Mouse (Mus musculus) CH12.LX (cell line): Measurements from ENCODE around the gene Asic2. TPM values are rescaled to one million over a fixed set of nuclear protein-coding genes. Genes with fewer than 3 reads are reported as not detected.

Experiments used
- DNase-seq: peaks from one replicate; pipeline ENCODE4 v3.0.0-alpha.2; 2013; ENCODE audit errors: extremely low read depth
- H3K27ac ChIP-seq: 2 replicates; pipeline ENCODE4 v1.5.1; 2012; ENCODE audit warnings: low read depth, mild to moderate bottlenecking, control low read depth, moderate library complexity; ENCODE audit not compliant: insufficient read depth
- H3K27me3 ChIP-seq: replicated peaks from 2 replicates; pipeline ENCODE3; 2012; ENCODE audit warnings: inconsistent platforms
- H3K36me3 ChIP-seq, 2 experiments: replicated peaks in 1 of 2; 2 replicates each; pipeline versions ENCODE3 to v1.6.1; 2012; ENCODE audit warnings: inconsistent platforms in 1 of 2, low read length in 1 of 2, mild to moderate bottlenecking in 1 of 2, mixed read lengths in 1 of 2, moderate library complexity in 1 of 2; ENCODE audit not compliant: control insufficient read depth in 1 of 2, insufficient read depth in 1 of 2
- H3K4me1 ChIP-seq, 2 experiments: 2 replicates each; pipeline ENCODE4 v1.6.1; 2012; ENCODE audit warnings: inconsistent platforms in 1 of 2, moderate library complexity in 1 of 2; ENCODE audit not compliant: insufficient read depth in 2 of 2, control insufficient read depth in 1 of 2
- H3K4me2 ChIP-seq: 2 replicates; pipeline ENCODE4 v1.6.1; 2012; ENCODE audit warnings: low read depth, mild to moderate bottlenecking, control low read depth; ENCODE audit not compliant: poor library complexity, insufficient read depth, severe bottlenecking
- H3K4me3 ChIP-seq, 3 experiments: fragments of 150-350 bp in 1 of 3; sonication (generic) in 1 of 3; replicated peaks in 1 of 3; 2 replicates each; pipeline versions ENCODE3 to v1.5.1; 2011 to 2012; ENCODE audit warnings: low read depth in 2 of 3, low read length in 2 of 3, mild to moderate bottlenecking in 2 of 3, moderate library complexity in 2 of 3, control low read depth in 1 of 3, improper control_type of control experiment in 1 of 3, inconsistent platforms in 1 of 3, mixed read lengths in 1 of 3; ENCODE audit not compliant: poor library complexity in 1 of 3
- H3K79me2 ChIP-seq: replicated peaks from 2 replicates; pipeline ENCODE4 v1.6.1; 2012; ENCODE audit warnings: mild to moderate bottlenecking, moderate library complexity; ENCODE audit not compliant: control insufficient read depth, poor library complexity, insufficient read depth, severe bottlenecking; ENCODE audit errors: extremely low read depth
- H3K9ac ChIP-seq: 2 replicates; pipeline ENCODE4 v1.6.1; 2012; ENCODE audit warnings: low read depth, mild to moderate bottlenecking, control low read depth, moderate library complexity; ENCODE audit not compliant: insufficient read depth
- H3K9me3 ChIP-seq: replicated peaks from 2 replicates; pipeline ENCODE3; 2012; ENCODE audit warnings: low read length, inconsistent platforms, mixed read lengths
- CHD1 ChIP-seq: IDR thresholded peaks from 2 replicates; pipeline ENCODE4 v1.6.1; 2012; ENCODE audit warnings: low read depth, low read length, improper control_type of control experiment, inconsistent platforms
- CTCF ChIP-seq, 2 experiments: IDR thresholded peaks in 1 of 2; conservative IDR thresholded peaks in 1 of 2; 2 replicates each; pipeline ENCODE4 v1.5.1; 2011 to 2012; ENCODE audit warnings: low read depth in 2 of 2, low read length in 2 of 2, improper control_type of control experiment in 1 of 2, inconsistent platforms in 1 of 2, mild to moderate bottlenecking in 1 of 2, moderate library complexity in 1 of 2
- E2F4 ChIP-seq: IDR thresholded peaks from 2 replicates; pipeline ENCODE4 v1.6.1; 2011; ENCODE audit warnings: low read depth, low read length, improper control_type of control experiment; ENCODE audit not compliant: insufficient replicate concordance
- ELF1 ChIP-seq: IDR thresholded peaks from 2 replicates; pipeline ENCODE4 v1.6.1; 2014; ENCODE audit warnings: low read depth, mild to moderate bottlenecking, inconsistent platforms, low read length, improper control_type of control experiment
- EP300 ChIP-seq: IDR thresholded peaks from 2 replicates; pipeline ENCODE4 v1.6.1; 2011; ENCODE audit warnings: low read length, improper control_type of control experiment
- GABPA ChIP-seq: IDR thresholded peaks from 2 replicates; pipeline ENCODE4 v1.6.1; 2012; ENCODE audit warnings: low read depth, low read length, improper control_type of control experiment, inconsistent platforms; ENCODE audit not compliant: insufficient replicate concordance
- IRF4 ChIP-seq: IDR thresholded peaks from 2 replicates; pipeline ENCODE4 v1.6.1; 2014; ENCODE audit warnings: low read depth, mild to moderate bottlenecking, inconsistent platforms, low read length, improper control_type of control experiment
- JUN ChIP-seq: IDR thresholded peaks from 2 replicates; pipeline ENCODE4 v1.6.1; 2011; ENCODE audit warnings: low read depth, mild to moderate bottlenecking, low read length, improper control_type of control experiment, moderate library complexity; ENCODE audit not compliant: insufficient read depth
- KAT2A ChIP-seq: IDR thresholded peaks from 2 replicates; pipeline ENCODE4 v1.6.1; 2012; ENCODE audit warnings: low read length, improper control_type of control experiment, inconsistent platforms; ENCODE audit not compliant: insufficient replicate concordance
- MAFK ChIP-seq: IDR thresholded peaks from 2 replicates; pipeline ENCODE4 v1.6.1; 2011; ENCODE audit warnings: low read length, improper control_type of control experiment; ENCODE audit not compliant: insufficient replicate concordance
- MAX ChIP-seq: IDR thresholded peaks from 2 replicates; pipeline ENCODE4 v1.6.1; 2011; ENCODE audit warnings: low read length, improper control_type of control experiment
- MXI1 ChIP-seq: IDR thresholded peaks from 2 replicates; pipeline ENCODE4 v1.6.1; 2011; ENCODE audit warnings: mild to moderate bottlenecking, low read depth, low read length, improper control_type of control experiment
- MYC ChIP-seq: IDR thresholded peaks from 2 replicates; pipeline ENCODE4 v1.6.1; 2011; ENCODE audit warnings: low read depth, mild to moderate bottlenecking, improper control_type of control experiment, low read length
- POLR2A ChIP-seq: IDR thresholded peaks from 2 replicates; pipeline ENCODE4 v1.6.1; 2011; ENCODE audit warnings: low read depth, mild to moderate bottlenecking, improper control_type of control experiment, low read length
- POLR2AphosphoS2 ChIP-seq: IDR thresholded peaks from 2 replicates; pipeline ENCODE4 v1.6.1; 2011; ENCODE audit warnings: low read depth, low read length, improper control_type of control experiment
- RCOR1 ChIP-seq: conservative IDR thresholded peaks from 2 replicates; pipeline ENCODE4 v1.6.1; 2012; ENCODE audit warnings: low read depth, mild to moderate bottlenecking, inconsistent platforms, low read length, improper control_type of control experiment
- SIN3A ChIP-seq: IDR thresholded peaks from 2 replicates; pipeline ENCODE4 v1.6.1; 2012; ENCODE audit warnings: low read length, improper control_type of control experiment, inconsistent platforms
- TBP ChIP-seq: conservative IDR thresholded peaks from 2 replicates; pipeline ENCODE4 v1.6.1; 2011; ENCODE audit warnings: low read depth, low read length, improper control_type of control experiment
- TCF12 ChIP-seq: IDR thresholded peaks from 2 replicates; pipeline ENCODE4 v1.6.1; 2014; ENCODE audit warnings: low read depth, mild to moderate bottlenecking, inconsistent platforms, low read length, improper control_type of control experiment
- USF1 ChIP-seq: IDR thresholded peaks from 2 replicates; pipeline ENCODE4 v1.6.1; 2014; ENCODE audit warnings: low read depth, mild to moderate bottlenecking, inconsistent platforms, low read length, improper control_type of control experiment
- ZMIZ1 ChIP-seq: IDR thresholded peaks from 2 replicates; pipeline ENCODE4 v1.6.1; 2012; ENCODE audit warnings: low read depth, mild to moderate bottlenecking, inconsistent platforms, low read length, improper control_type of control experiment
- dilution Hi-C: fragments of 300-500 bp; cut with MboI; formaldehyde crosslinking; loops from 2 replicates; pipeline ENCODE4 v1.14.3; 2020; ENCODE audit warnings: low sequenced_read_pairs; ENCODE audit not compliant: extremely low pct_unique_long_range_greater_than_20kb, extremely low pct_ligation_motif_present
- in situ Hi-C: fragments of 300-500 bp; cut with MboI; formaldehyde crosslinking; loops from 3 replicates; pipeline ENCODE4 v1.14.3; 2019; ENCODE audit warnings: low sequenced_read_pairs, low pct_ligation_motif_present, low pct_unique_long_range_greater_than_20kb, mixed read lengths
- polyA plus RNA-seq: library from polyadenylated mRNA; unstranded; fragments of >175 nt; gene quantifications from 2 replicates; pipeline ENCODE4 v1.2.1, GENCODE M21; 2012; ENCODE audit warnings: low read depth; ENCODE audit not compliant: insufficient read length
- total RNA-seq, 2 experiments: library from RNA; depleted of rRNA; stranded (reverse); fragments of 300-350 nt in 1 of 2; fragments of >200 nt in 1 of 2; gene quantifications; 2 replicates each; pipeline ENCODE4 v1.2.3; 2012 to 2014

Gene Asic2
- total and polyA plus RNA-seq, 3 experiments = not detected

DNA sequence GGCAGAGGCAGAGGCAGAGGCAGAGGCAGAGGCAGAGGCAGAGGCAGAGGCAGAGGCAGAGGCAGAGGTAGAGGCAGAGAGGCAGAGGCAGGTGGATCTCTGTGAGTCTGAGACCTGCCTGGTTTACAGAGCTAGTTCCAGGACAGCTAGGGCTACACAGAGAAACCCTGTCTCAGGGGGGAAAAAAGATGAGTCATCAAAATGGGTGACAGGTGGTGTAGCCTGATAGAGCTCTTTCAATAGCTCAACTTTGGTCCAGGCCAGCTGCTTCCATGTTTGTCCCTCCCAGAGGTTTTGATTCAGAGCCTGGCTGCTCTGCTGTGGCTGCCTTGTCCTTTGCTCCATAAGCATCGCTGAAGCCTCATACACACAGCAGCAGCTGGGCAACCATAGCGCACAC lies 1063.7 kb downstream of the Asic2 start:
- Histone ChIP-seq H3K36me3 (no peaks in the 10 kb centered on the region), H3K9ac (no peak overlapping the region), H3K79me2 (no peaks in the 10 kb centered on the region), H3K4me1 (no peaks in the 10 kb centered on the region), H3K27me3 (peaks cover 91% of the 10 kb centered on the region), H3K4me2 (no peak overlapping the region), H3K4me3 (no peak overlapping the region), H3K27ac (no peak overlapping the region), H3K9me3 (peaks cover 4% of the 10 kb centered on the region)
- DNase-seq = peak; percentile 3
- in situ Hi-C loops = loop anchor here (25.0 kb wide), 1 partner anchor 608 kb away; no protein-coding TSS in a partner anchor
- TF ChIP-seq IRF4 = no peak
- TF ChIP-seq MAFK = peak; percentile 66; the same call in 1 of the 2 replicates
- dilution Hi-C loops = no loop called here

DNA sequence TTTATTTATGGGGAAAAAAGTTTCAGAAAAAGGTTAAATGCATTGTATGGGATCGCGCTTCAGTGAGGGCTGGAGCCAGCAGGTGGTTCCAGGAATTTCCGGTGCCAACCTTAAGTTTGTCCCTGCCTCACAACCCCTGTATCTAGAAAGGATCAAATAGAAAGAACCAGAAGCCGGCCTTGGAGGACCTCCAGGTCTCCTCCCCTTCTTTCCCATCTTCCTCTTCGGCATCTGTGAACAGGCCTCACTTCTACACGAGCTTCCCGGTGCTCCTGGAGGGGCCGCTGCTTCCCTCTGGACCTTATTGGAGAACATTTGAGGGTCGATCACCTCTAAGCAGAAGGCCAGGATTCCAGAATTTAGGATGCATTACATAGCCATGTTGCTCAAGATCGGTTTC lies 1064.8 kb downstream of the Asic2 start:
- in situ Hi-C loops = loop anchor here (25.0 kb wide), 1 partner anchor 609 kb away; no protein-coding TSS in a partner anchor
- Histone ChIP-seq H3K4me2 (no peak overlapping the region), H3K36me3 (no peaks in the 10 kb centered on the region), H3K4me3 (no peak overlapping the region), H3K27ac (no peak overlapping the region), H3K79me2 (no peaks in the 10 kb centered on the region), H3K9me3 (peaks cover 4% of the 10 kb centered on the region), H3K9ac (no peak overlapping the region), H3K4me1 (no peaks in the 10 kb centered on the region), H3K27me3 (peaks cover 92% of the 10 kb centered on the region)
- DNase-seq = no peak
- no peak for TF ChIP-seq GABPA
- no peak for TF ChIP-seq CTCF (conservative IDR thresholded peaks at IDR 0.05 in 1 of 2, IDR thresholded peaks at IDR 0.05 in 1 of 2; ENCODE audit: low read depth in 2 of 2, low read length in 2 of 2)
- TF ChIP-seq POLR2A = no peak
- TF ChIP-seq MXI1 = no peak
- TF ChIP-seq RCOR1 = no peak
- no peak for TF ChIP-seq E2F4
- no peak for TF ChIP-seq ZMIZ1
- TF ChIP-seq MYC = no peak
- TF ChIP-seq TBP = no peak
- TF ChIP-seq KAT2A = no peak
- TF ChIP-seq SIN3A = no peak
- TF ChIP-seq EP300 = no peak
- TF ChIP-seq MAX = no peak
- no peak for TF ChIP-seq ELF1
- no peak for TF ChIP-seq JUN
- no peak for TF ChIP-seq CHD1
- no peak for TF ChIP-seq TCF12
- TF ChIP-seq POLR2AphosphoS2 = no peak
- TF ChIP-seq USF1 = no peak
- dilution Hi-C loops = no loop called here
